In the genomic region with DNA sequence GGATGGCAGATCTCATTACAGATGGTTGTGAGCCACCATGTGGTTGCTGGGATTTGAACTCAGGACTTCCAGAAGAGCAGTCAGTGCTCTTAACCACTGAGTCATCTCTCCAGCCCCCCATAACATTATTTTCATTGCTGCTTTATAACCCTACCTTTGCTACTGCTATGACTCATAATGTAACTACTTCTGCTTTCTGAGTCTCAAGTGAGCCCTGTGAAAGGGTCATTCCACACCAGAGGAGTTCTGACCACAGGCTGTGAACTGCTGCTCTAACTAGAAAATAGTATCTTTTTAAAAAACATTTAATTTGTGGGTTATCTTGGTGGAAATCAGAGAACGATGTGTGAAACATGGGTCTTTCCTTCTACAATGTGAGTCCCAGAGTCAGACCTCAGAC, we compare ENCODE assay signal across 26 mouse cellular contexts. TPM values are rescaled to one million over a fixed set of nuclear protein-coding genes. Genes with fewer than 3 reads are reported as not detected.
A peak's percentile ranks its signal among the peaks of the same experiment; 100 is the strongest.
DNase-seq lines count a peak whose midpoint lies in the region; ATAC-seq and TF ChIP-seq lines count a peak whose summit lies in the region.
"Had no signal": no experiment of that assay in that cellular context is flagged by ENCODE, and none has a peak within 500 bp of the region (broad histone marks: within the 10 kb centered on the region; RNA-seq: fewer than 3 reads in every experiment).

No protein-coding gene starts in this region.

- ATAC-seq in liver, embryonic 16.5 days (ENCODE audit: low read depth): 0 out of 2 replicates have a peak, but pooled peaks have one; percentile 24
- ATAC-seq in liver, embryonic 12.5 days: no peak
- peak; percentile 71 for ATAC-seq in megakaryocyte progenitor cell, adult 5-6 weeks (replicated peaks; ENCODE audit: poor library complexity)
- no peak for ATAC-seq in intestine, embryonic 15.5 days
- no peak for ATAC-seq in hindbrain, embryonic 16.5 days
- ATAC-seq: forebrain, embryonic 14.5 days; hindbrain, postnatal 0 days had no signal

- no peak for TF ChIP-seq POLR2A in bone marrow macrophage, adult 2 months (IDR thresholded peaks at IDR 0.05; ENCODE audit: borderline replicate concordance, low read depth, low read length)
- TF ChIP-seq POLR2A in thymus, adult 2 months (IDR thresholded peaks at IDR 0.05; ENCODE audit: control insufficient read depth, extremely low read depth, insufficient read depth, low read length, poor library complexity): no peak

- no peak overlapping the region for H3K4me2 ChIP-seq in liver, embryonic 16.5 days (ENCODE audit: low read depth, low read length)
- no peak overlapping the region for H3K4me2 ChIP-seq in liver, embryonic 12.5 days
- no peak overlapping the region for H3K4me2 ChIP-seq in intestine, embryonic 15.5 days (replicated peaks)
- H3K4me2 ChIP-seq in hindbrain, embryonic 16.5 days (ENCODE audit: low read length): no peak overlapping the region
- H3K4me2 ChIP-seq: embryonic facial prominence, embryonic 15.5 days; hindbrain, embryonic 12.5 days had no signal

- DNase-seq in 416B (ENCODE audit: low read depth): peak; percentile 69
- DNase-seq in thymus, adult 2 months: no peak
- DNase-seq: adrenal gland, adult 8-10 months; cerebellum, adult 11-12 months; cerebellum, adult 9-10 months; cerebellum, postnatal 25 days; gastrocnemius, adult 2 months; gastrocnemius, postnatal 25 days; heart, postnatal 4 days had no signal

- H3K4me1 ChIP-seq in liver, embryonic 16.5 days (ENCODE audit: control insufficient read depth, low read depth, low read length): no peaks in the 10 kb centered on the region
- no peaks in the 10 kb centered on the region for H3K4me1 ChIP-seq in liver, embryonic 12.5 days
- peaks cover 33% of the 10 kb centered on the region for H3K4me1 ChIP-seq in bone marrow macrophage, adult 2 months (ENCODE audit: control insufficient read depth, insufficient read depth, low read length)
- no peaks in the 10 kb centered on the region for H3K4me1 ChIP-seq in intestine, embryonic 15.5 days (replicated peaks)
- no peaks in the 10 kb centered on the region for H3K4me1 ChIP-seq in thymus, adult 2 months (replicated peaks; ENCODE audit: control insufficient read depth, insufficient read depth, low read length)
- H3K4me1 ChIP-seq in hindbrain, embryonic 16.5 days (ENCODE audit: control insufficient read depth, insufficient read depth, low read depth, low read length): no peaks in the 10 kb centered on the region
- H3K4me1 ChIP-seq: embryonic facial prominence, embryonic 15.5 days; forebrain, embryonic 10.5 days; heart, embryonic 10.5 days; hindbrain, embryonic 12.5 days had no signal

- H3K9ac ChIP-seq in liver, embryonic 16.5 days (ENCODE audit: low read depth, low read length): no peak overlapping the region
- H3K9ac ChIP-seq in liver, embryonic 12.5 days: no peak overlapping the region
- H3K9ac ChIP-seq in intestine, embryonic 15.5 days: no peak overlapping the region
- no peak overlapping the region for H3K9ac ChIP-seq in hindbrain, embryonic 16.5 days (ENCODE audit: low read depth, low read length)
- H3K9ac ChIP-seq: embryonic facial prominence, embryonic 15.5 days; hindbrain, embryonic 12.5 days had no signal

- no peak overlapping the region for H3K27ac ChIP-seq in liver, embryonic 16.5 days (ENCODE audit: low read length)
- H3K27ac ChIP-seq in liver, embryonic 12.5 days: no peak overlapping the region
- peak overlapping the region; percentile 68 for H3K27ac ChIP-seq in bone marrow macrophage, adult 2 months (ENCODE audit: insufficient read depth, low read depth, low read length)
- no peak overlapping the region for H3K27ac ChIP-seq in intestine, embryonic 15.5 days
- no peak overlapping the region for H3K27ac ChIP-seq in thymus, adult 2 months (ENCODE audit: control insufficient read depth, insufficient read depth, low read length)
- no peak overlapping the region for H3K27ac ChIP-seq in hindbrain, embryonic 16.5 days (ENCODE audit: low read depth, low read length)
- H3K27ac ChIP-seq: embryonic facial prominence, embryonic 15.5 days; forebrain, embryonic 10.5 days; gastrocnemius, adult 2 months; heart, embryonic 10.5 days; hindbrain, embryonic 12.5 days; hindbrain, postnatal 0 days had no signal

- peaks cover 12% of the 10 kb centered on the region for H3K36me3 ChIP-seq in liver, embryonic 16.5 days (ENCODE audit: control insufficient read depth, insufficient read depth)
- peaks cover 100% of the 10 kb centered on the region for H3K36me3 ChIP-seq in liver, embryonic 12.5 days
- H3K36me3 ChIP-seq in intestine, embryonic 15.5 days: peaks cover 40% of the 10 kb centered on the region
- peaks cover 29% of the 10 kb centered on the region for H3K36me3 ChIP-seq in thymus, adult 2 months (ENCODE audit: control insufficient read depth, insufficient read depth, low read length)
- peaks cover 55% of the 10 kb centered on the region for H3K36me3 ChIP-seq in hindbrain, embryonic 16.5 days (ENCODE audit: control insufficient read depth, insufficient read depth, low read length)

- no peak overlapping the region for H3K4me3 ChIP-seq in liver, embryonic 16.5 days (ENCODE audit: low read depth, low read length)
- H3K4me3 ChIP-seq in liver, embryonic 12.5 days: no peak overlapping the region
- no peak overlapping the region for H3K4me3 ChIP-seq in bone marrow macrophage, adult 2 months (ENCODE audit: insufficient read depth, low read length)
- H3K4me3 ChIP-seq in intestine, embryonic 15.5 days (replicated peaks): no peak overlapping the region
- no peak overlapping the region for H3K4me3 ChIP-seq in thymus, adult 2 months (ENCODE audit: control insufficient read depth, insufficient read depth, low read length)
- H3K4me3 ChIP-seq in hindbrain, embryonic 16.5 days (ENCODE audit: low read length): no peak overlapping the region
- H3K4me3 ChIP-seq: embryonic facial prominence, embryonic 15.5 days; erythroblast, embryonic 14.5 days; forebrain, embryonic 10.5 days; gastrocnemius, adult 2 months; heart, embryonic 10.5 days; hindbrain, embryonic 12.5 days had no signal

- no peak for TF ChIP-seq CTCF in bone marrow macrophage, adult 2 months (IDR thresholded peaks at IDR 0.05; ENCODE audit: low read depth, low read length)
- TF ChIP-seq CTCF in thymus, adult 2 months (IDR thresholded peaks at IDR 0.05; ENCODE audit: borderline replicate concordance, control insufficient read depth, extremely low read depth, insufficient read depth, low read length, poor library complexity): no peak

- no peaks in the 10 kb centered on the region for H3K27me3 ChIP-seq in liver, embryonic 16.5 days (ENCODE audit: control insufficient read depth, insufficient read depth, low read depth, low read length)
- H3K27me3 ChIP-seq in liver, embryonic 12.5 days (replicated peaks): no peaks in the 10 kb centered on the region
- no peaks in the 10 kb centered on the region for H3K27me3 ChIP-seq in intestine, embryonic 15.5 days (replicated peaks)
- no peaks in the 10 kb centered on the region for H3K27me3 ChIP-seq in thymus, adult 2 months (ENCODE audit: control insufficient read depth, insufficient read depth, low read length)
- no peaks in the 10 kb centered on the region for H3K27me3 ChIP-seq in hindbrain, embryonic 16.5 days (replicated peaks; ENCODE audit: control insufficient read depth, insufficient read depth, low read length)
- H3K27me3 ChIP-seq: embryonic facial prominence, embryonic 15.5 days; hindbrain, embryonic 12.5 days had no signal

- 55% methylated on average over 1 of the region's 1 CpGs for WGBS in liver, embryonic 16.5 days (ENCODE audit: insufficient replicate concordance)
- 88% methylated on average over 1 of the region's 1 CpGs for WGBS in liver, embryonic 12.5 days (ENCODE audit: insufficient replicate concordance)
- 97% methylated on average over 1 of the region's 1 CpGs for WGBS in intestine, embryonic 15.5 days
- 88% methylated on average over 1 of the region's 1 CpGs for WGBS in thymus, adult 2 months
- 97% methylated on average over 1 of the region's 1 CpGs for WGBS in hindbrain, embryonic 16.5 days

- H3K9me3 ChIP-seq in liver, embryonic 16.5 days (replicated peaks; ENCODE audit: control insufficient read depth, low read length): no peaks in the 10 kb centered on the region
- H3K9me3 ChIP-seq in liver, embryonic 12.5 days (replicated peaks): no peaks in the 10 kb centered on the region
- H3K9me3 ChIP-seq in intestine, embryonic 15.5 days: no peaks in the 10 kb centered on the region
- H3K9me3 ChIP-seq in hindbrain, embryonic 16.5 days (ENCODE audit: control insufficient read depth, low read length): no peaks in the 10 kb centered on the region
- H3K9me3 ChIP-seq: embryonic facial prominence, embryonic 15.5 days; forebrain, embryonic 10.5 days; heart, embryonic 10.5 days; hindbrain, embryonic 12.5 days had no signal

RNA-seq across cellular contexts. Expression of gene Actl7a, which starts 14.5 kb away (rescaled TPM):
- not detected in 2 replicates for polyA plus RNA-seq in liver, embryonic 16.5 days (2015; fragmentation: Nextera tagmentation; extraction: Ambion mirVana)
- not detected in 2 replicates for polyA plus RNA-seq in liver, embryonic 12.5 days (2016; fragmentation: Nextera tagmentation; extraction: Ambion mirVana)
- polyA plus RNA-seq in bone marrow macrophage, adult 2 months (2012; ENCODE audit: insufficient read depth, insufficient read length, missing spikeins): not detected in 2 replicates
- total RNA-seq in megakaryocyte progenitor cell, adult 5-6 weeks (2015): not detected in 2 replicates
- not detected in 2 replicates for total RNA-seq in megakaryocyte progenitor cell, adult 5-6 weeks (2017)
- not detected in 2 replicates for polyA plus RNA-seq in intestine, embryonic 15.5 days (2015; fragmentation: Nextera tagmentation; extraction: Ambion mirVana)
- polyA plus RNA-seq in thymus, adult 2 months (2012; rRNA removed): 0.05 TPM in 1 of 2 replicates, not detected in the other
- not detected in 2 replicates for polyA plus RNA-seq in hindbrain, embryonic 16.5 days (2015; fragmentation: Nextera tagmentation; extraction: Ambion mirVana)
- total RNA-seq: adrenal gland, adult 8-10 months; adrenal gland, postnatal 36 days; gastrocnemius, adult 2 months; gastrocnemius, postnatal 25 days; heart, postnatal 10 days; heart, postnatal 4 days; hindbrain, postnatal 0 days had no signal
- polyA plus RNA-seq: embryonic facial prominence, embryonic 11.5 days; embryonic facial prominence, embryonic 15.5 days; erythroblast, embryonic 14.5 days; forebrain, embryonic 10.5 days; forebrain, embryonic 14.5 days; heart, embryonic 10.5 days; heart, embryonic 14.5 days; hindbrain, embryonic 12.5 days; hindbrain, postnatal 0 days had no signal

RNA-seq across cellular contexts. Expression of gene Actl7b, which starts 16.4 kb away (rescaled TPM):
- polyA plus RNA-seq in liver, embryonic 16.5 days (2015; fragmentation: Nextera tagmentation; extraction: Ambion mirVana): not detected in 2 replicates
- not detected in 2 replicates for polyA plus RNA-seq in liver, embryonic 12.5 days (2016; fragmentation: Nextera tagmentation; extraction: Ambion mirVana)
- 0.56 TPM in 1 of 2 replicates, not detected in the other for polyA plus RNA-seq in bone marrow macrophage, adult 2 months (2012; ENCODE audit: insufficient read depth, insufficient read length, missing spikeins)
- total RNA-seq in megakaryocyte progenitor cell, adult 5-6 weeks (2015): 0.17 TPM in 1 of 2 replicates, not detected in the other
- total RNA-seq in megakaryocyte progenitor cell, adult 5-6 weeks (2017): 0.14 and 0.37 TPM in 2 replicates
- polyA plus RNA-seq in intestine, embryonic 15.5 days (2015; fragmentation: Nextera tagmentation; extraction: Ambion mirVana): not detected in 2 replicates
- polyA plus RNA-seq in thymus, adult 2 months (2012; rRNA removed): 0.59 TPM in 1 of 2 replicates, not detected in the other
- polyA plus RNA-seq in hindbrain, embryonic 16.5 days (2015; fragmentation: Nextera tagmentation; extraction: Ambion mirVana): not detected in 2 replicates
- total RNA-seq: gastrocnemius, adult 2 months; gastrocnemius, postnatal 25 days; heart, postnatal 10 days; heart, postnatal 4 days had no signal
- polyA plus RNA-seq: embryonic facial prominence, embryonic 11.5 days; embryonic facial prominence, embryonic 15.5 days; erythroblast, embryonic 14.5 days; forebrain, embryonic 10.5 days; forebrain, embryonic 14.5 days; heart, embryonic 10.5 days; heart, embryonic 14.5 days; hindbrain, embryonic 12.5 days; hindbrain, postnatal 0 days had no signal

RNA-seq across cellular contexts. Expression of gene Gm26657, which starts 17.8 kb away (rescaled TPM):
- not detected in 2 replicates for polyA plus RNA-seq in liver, embryonic 16.5 days (2015; fragmentation: Nextera tagmentation; extraction: Ambion mirVana)
- polyA plus RNA-seq in liver, embryonic 12.5 days (2016; fragmentation: Nextera tagmentation; extraction: Ambion mirVana): not detected in 2 replicates
- not detected in 2 replicates for polyA plus RNA-seq in bone marrow macrophage, adult 2 months (2012; ENCODE audit: insufficient read depth, insufficient read length, missing spikeins)
- total RNA-seq in megakaryocyte progenitor cell, adult 5-6 weeks (2015): not detected in 2 replicates
- not detected in 2 replicates for total RNA-seq in megakaryocyte progenitor cell, adult 5-6 weeks (2017)
- polyA plus RNA-seq in intestine, embryonic 15.5 days (2015; fragmentation: Nextera tagmentation; extraction: Ambion mirVana): not detected in 2 replicates
- polyA plus RNA-seq in thymus, adult 2 months (2012; rRNA removed): not detected in 2 replicates
- polyA plus RNA-seq in hindbrain, embryonic 16.5 days (2015; fragmentation: Nextera tagmentation; extraction: Ambion mirVana): not detected in 2 replicates
- total RNA-seq: adrenal gland, adult 8-10 months; adrenal gland, postnatal 36 days; gastrocnemius, adult 2 months; gastrocnemius, postnatal 25 days; heart, postnatal 10 days; heart, postnatal 4 days; hindbrain, postnatal 0 days had no signal
- polyA plus RNA-seq: embryonic facial prominence, embryonic 11.5 days; embryonic facial prominence, embryonic 15.5 days; erythroblast, embryonic 14.5 days; forebrain, embryonic 10.5 days; forebrain, embryonic 14.5 days; heart, embryonic 10.5 days; heart, embryonic 14.5 days; hindbrain, embryonic 12.5 days; hindbrain, postnatal 0 days had no signal

RNA-seq across cellular contexts. Expression of gene Elp1, which starts 44.4 kb away (rescaled TPM):
- polyA plus RNA-seq in liver, embryonic 16.5 days (2015; fragmentation: Nextera tagmentation; extraction: Ambion mirVana): 10.6 and 10.9 TPM in 2 replicates
- polyA plus RNA-seq in liver, embryonic 12.5 days (2016; fragmentation: Nextera tagmentation; extraction: Ambion mirVana): 28.6 and 30.2 TPM in 2 replicates
- 17.3 and 28.7 TPM in 2 replicates for polyA plus RNA-seq in bone marrow macrophage, adult 2 months (2012; ENCODE audit: insufficient read depth, insufficient read length, missing spikeins)
- 58.5 and 61.1 TPM in 2 replicates for total RNA-seq in megakaryocyte progenitor cell, adult 5-6 weeks (2015)
- total RNA-seq in megakaryocyte progenitor cell, adult 5-6 weeks (2017): 42.5 and 51.8 TPM in 2 replicates
- 35.4 and 36.0 TPM in 2 replicates for polyA plus RNA-seq in intestine, embryonic 15.5 days (2015; fragmentation: Nextera tagmentation; extraction: Ambion mirVana)
- 18.0 and 19.3 TPM in 2 replicates for polyA plus RNA-seq in thymus, adult 2 months (2012; rRNA removed)
- polyA plus RNA-seq in hindbrain, embryonic 16.5 days (2015; fragmentation: Nextera tagmentation; extraction: Ambion mirVana): 56.8 and 60.3 TPM in 2 replicates

RNA-seq across cellular contexts. Expression of gene Fam206a, which starts 44.5 kb away (rescaled TPM):
- 3.5 and 4.2 TPM in 2 replicates for polyA plus RNA-seq in liver, embryonic 16.5 days (2015; fragmentation: Nextera tagmentation; extraction: Ambion mirVana)
- 9.4 and 11.4 TPM in 2 replicates for polyA plus RNA-seq in liver, embryonic 12.5 days (2016; fragmentation: Nextera tagmentation; extraction: Ambion mirVana)
- 6.8 and 7.3 TPM in 2 replicates for polyA plus RNA-seq in bone marrow macrophage, adult 2 months (2012; ENCODE audit: insufficient read depth, insufficient read length, missing spikeins)
- 40.2 and 41.2 TPM in 2 replicates for total RNA-seq in megakaryocyte progenitor cell, adult 5-6 weeks (2015)
- total RNA-seq in megakaryocyte progenitor cell, adult 5-6 weeks (2017): 8.2 and 8.6 TPM in 2 replicates
- polyA plus RNA-seq in intestine, embryonic 15.5 days (2015; fragmentation: Nextera tagmentation; extraction: Ambion mirVana): 13.0 and 14.9 TPM in 2 replicates
- 6.6 and 7.7 TPM in 2 replicates for polyA plus RNA-seq in thymus, adult 2 months (2012; rRNA removed)
- 13.1 and 15.2 TPM in 2 replicates for polyA plus RNA-seq in hindbrain, embryonic 16.5 days (2015; fragmentation: Nextera tagmentation; extraction: Ambion mirVana)

Comparison
In these comparisons a context has a peak if more than half of its experiments do, and no peak if none do; other contexts are left out.
1. ATAC-seq: peak in liver, embryonic 16.5 days (single experiment) and megakaryocyte progenitor cell, adult 5-6 weeks (single experiment); none in liver, embryonic 12.5 days (single experiment), intestine, embryonic 15.5 days (single experiment) and hindbrain, embryonic 16.5 days (single experiment).